Mouse (Mus musculus): ENCODE results near the gene Ets1. TPM values are rescaled to one million over a fixed set of nuclear protein-coding genes. Genes with fewer than 3 reads are reported as not detected.
A peak's percentile ranks its signal among the peaks of the same experiment; 100 is the strongest.

Ets1 gene
- polyA plus RNA-seq, 1 experiment from 2014 or later, result 34.5 TPM

GRCm38 (mm10) chr9:32680201-32680600, 44.2 kb downstream of the Ets1 start:
- no peak overlapping the region for H3K4me2 ChIP-seq (ENCODE audit: low read depth, low read length)
- no peak for DNase-seq (ENCODE audit: low spot score)
- peaks cover 3% of the 10 kb centered on the region for H3K4me1 ChIP-seq (ENCODE audit: control insufficient read depth, insufficient read depth, low read length)
- no peaks in the 10 kb centered on the region for H3K36me3 ChIP-seq (replicated peaks; ENCODE audit: control insufficient read depth, insufficient read depth, low read depth, low read length)
- H3K4me3 ChIP-seq (ENCODE audit: low read depth, low read length), result no peak overlapping the region
- ATAC-seq (replicated peaks; ENCODE audit: insufficient number of reproducible peaks, low FRiP score, low TSS enrichment, low read depth), result no peak
- no peaks in the 10 kb centered on the region for H3K27me3 ChIP-seq (ENCODE audit: control insufficient read depth, insufficient read depth, low read length)
- H3K9ac ChIP-seq (replicated peaks; ENCODE audit: low read length), result no peak overlapping the region
- no peaks in the 10 kb centered on the region for H3K9me3 ChIP-seq (replicated peaks; ENCODE audit: control insufficient read depth, low read length)
- WGBS, result 87% methylated on average over 2 of the region's 2 CpGs
- H3K27ac ChIP-seq (replicated peaks; ENCODE audit: low read depth, low read length), result no peak overlapping the region

GRCm38 (mm10) chr9:32685793-32686558, 50.0 kb downstream of the Ets1 start:
- ATAC-seq (replicated peaks; ENCODE audit: insufficient number of reproducible peaks, low FRiP score, low TSS enrichment, low read depth), result peak; percentile 80

GRCm38 (mm10) chr9:32688351-32688750, 52.3 kb downstream of the Ets1 start:
- Histone ChIP-seq H3K4me1 (ENCODE audit: control insufficient read depth, insufficient read depth, low read length) (no peaks in the 10 kb centered on the region), H3K27me3 (ENCODE audit: control insufficient read depth, insufficient read depth, low read length) (0 out of 2 replicates have a peak, but pooled peaks cover 5% of the 10 kb centered on the region), H3K9me3 (replicated peaks; ENCODE audit: control insufficient read depth, low read length) (no peaks in the 10 kb centered on the region), H3K4me2 (ENCODE audit: low read depth, low read length) (no peak overlapping the region), H3K4me3 (ENCODE audit: low read depth, low read length) (no peak overlapping the region), H3K9ac (replicated peaks; ENCODE audit: low read length) (no peak overlapping the region), H3K27ac (replicated peaks; ENCODE audit: low read depth, low read length) (no peak overlapping the region), H3K36me3 (replicated peaks; ENCODE audit: control insufficient read depth, insufficient read depth, low read depth, low read length) (no peaks in the 10 kb centered on the region)
- WGBS, result 62% methylated on average over 2 of the region's 2 CpGs
- DNase-seq (ENCODE audit: low spot score) (no peak), ATAC-seq (replicated peaks; ENCODE audit: insufficient number of reproducible peaks, low FRiP score, low TSS enrichment, low read depth) (no peak)

More at GRCm38 (mm10) chr9:32685793-32686558, 50.0 kb downstream of the Ets1 start:
- no peak overlapping the region for H3K4me3 ChIP-seq (ENCODE audit: low read depth, low read length)
- 21% methylated on average over 8 of the region's 8 CpGs for WGBS
- H3K9me3 ChIP-seq (replicated peaks; ENCODE audit: control insufficient read depth, low read length), result no peaks in the 10 kb centered on the region
- no peak overlapping the region for H3K27ac ChIP-seq (replicated peaks; ENCODE audit: low read depth, low read length)
- H3K36me3 ChIP-seq (replicated peaks; ENCODE audit: control insufficient read depth, insufficient read depth, low read depth, low read length), result no peaks in the 10 kb centered on the region
- DNase-seq (ENCODE audit: low spot score), result peak; percentile 52
- no peak overlapping the region for H3K4me2 ChIP-seq (ENCODE audit: low read depth, low read length)
- no peaks in the 10 kb centered on the region for H3K4me1 ChIP-seq (ENCODE audit: control insufficient read depth, insufficient read depth, low read length)
- no peak overlapping the region for H3K9ac ChIP-seq (replicated peaks; ENCODE audit: low read length)
- 0 out of 2 replicates have a peak, but pooled peaks cover 2% of the 10 kb centered on the region for H3K27me3 ChIP-seq (ENCODE audit: control insufficient read depth, insufficient read depth, low read length)

GRCm38 (mm10) chr9:32691151-32691925, 55.3 kb downstream of the Ets1 start:
- Histone ChIP-seq H3K4me2 (ENCODE audit: low read depth, low read length) (no peak overlapping the region), H3K27me3 (ENCODE audit: control insufficient read depth, insufficient read depth, low read length) (0 out of 2 replicates have a peak, but pooled peaks cover 5% of the 10 kb centered on the region), H3K36me3 (replicated peaks; ENCODE audit: control insufficient read depth, insufficient read depth, low read depth, low read length) (no peaks in the 10 kb centered on the region), H3K4me3 (ENCODE audit: low read depth, low read length) (no peak overlapping the region), H3K27ac (replicated peaks; ENCODE audit: low read depth, low read length) (no peak overlapping the region), H3K9me3 (replicated peaks; ENCODE audit: control insufficient read depth, low read length) (no peaks in the 10 kb centered on the region), H3K4me1 (ENCODE audit: control insufficient read depth, insufficient read depth, low read length) (no peaks in the 10 kb centered on the region), H3K9ac (replicated peaks; ENCODE audit: low read length) (no peak overlapping the region)
- no peak for ATAC-seq (replicated peaks; ENCODE audit: insufficient number of reproducible peaks, low FRiP score, low TSS enrichment, low read depth)
- DNase-seq (ENCODE audit: low spot score), result no peak
- WGBS, result 70% methylated on average over 12 of the region's 12 CpGs

GRCm38 (mm10) chr9:32692944-32693343, 56.9 kb downstream of the Ets1 start:
- 85% methylated on average over 2 of the region's 2 CpGs for WGBS
- no peak overlapping the region for H3K4me2 ChIP-seq (ENCODE audit: low read depth, low read length)
- DNase-seq (ENCODE audit: low spot score), result no peak
- no peak for ATAC-seq (replicated peaks; ENCODE audit: insufficient number of reproducible peaks, low FRiP score, low TSS enrichment, low read depth)
- no peaks in the 10 kb centered on the region for H3K4me1 ChIP-seq (ENCODE audit: control insufficient read depth, insufficient read depth, low read length)
- H3K36me3 ChIP-seq (replicated peaks; ENCODE audit: control insufficient read depth, insufficient read depth, low read depth, low read length), result no peaks in the 10 kb centered on the region
- no peak overlapping the region for H3K27ac ChIP-seq (replicated peaks; ENCODE audit: low read depth, low read length)
- no peak overlapping the region for H3K4me3 ChIP-seq (ENCODE audit: low read depth, low read length)
- no peak overlapping the region for H3K9ac ChIP-seq (replicated peaks; ENCODE audit: low read length)
- H3K9me3 ChIP-seq (replicated peaks; ENCODE audit: control insufficient read depth, low read length), result no peaks in the 10 kb centered on the region
- 0 out of 2 replicates have a peak, but pooled peaks cover 3% of the 10 kb centered on the region for H3K27me3 ChIP-seq (ENCODE audit: control insufficient read depth, insufficient read depth, low read length)

GRCm38 (mm10) chr9:32693411-32693810, 57.4 kb downstream of the Ets1 start:
- no peak overlapping the region for H3K4me2 ChIP-seq (ENCODE audit: low read depth, low read length)
- no peak for ATAC-seq (replicated peaks; ENCODE audit: insufficient number of reproducible peaks, low FRiP score, low TSS enrichment, low read depth)
- H3K4me1 ChIP-seq (ENCODE audit: control insufficient read depth, insufficient read depth, low read length), result no peaks in the 10 kb centered on the region
- H3K27me3 ChIP-seq (ENCODE audit: control insufficient read depth, insufficient read depth, low read length), result 0 out of 2 replicates have a peak, but pooled peaks cover 3% of the 10 kb centered on the region
- WGBS, result 67% methylated on average over 3 of the region's 3 CpGs
- no peaks in the 10 kb centered on the region for H3K9me3 ChIP-seq (replicated peaks; ENCODE audit: control insufficient read depth, low read length)
- H3K4me3 ChIP-seq (ENCODE audit: low read depth, low read length), result no peak overlapping the region
- H3K36me3 ChIP-seq (replicated peaks; ENCODE audit: control insufficient read depth, insufficient read depth, low read depth, low read length), result no peaks in the 10 kb centered on the region
- DNase-seq (ENCODE audit: low spot score), result no peak
- H3K9ac ChIP-seq (replicated peaks; ENCODE audit: low read length), result no peak overlapping the region
- no peak overlapping the region for H3K27ac ChIP-seq (replicated peaks; ENCODE audit: low read depth, low read length)

GRCm38 (mm10) chr9:32694111-32694824, 58.2 kb downstream of the Ets1 start:
- Histone ChIP-seq H3K4me3 (ENCODE audit: low read depth, low read length) (no peak overlapping the region), H3K27me3 (ENCODE audit: control insufficient read depth, insufficient read depth, low read length) (0 out of 2 replicates have a peak, but pooled peaks cover 3% of the 10 kb centered on the region), H3K4me2 (ENCODE audit: low read depth, low read length) (no peak overlapping the region), H3K36me3 (replicated peaks; ENCODE audit: control insufficient read depth, insufficient read depth, low read depth, low read length) (no peaks in the 10 kb centered on the region), H3K27ac (replicated peaks; ENCODE audit: low read depth, low read length) (no peak overlapping the region), H3K9me3 (replicated peaks; ENCODE audit: control insufficient read depth, low read length) (no peaks in the 10 kb centered on the region), H3K9ac (replicated peaks; ENCODE audit: low read length) (no peak overlapping the region), H3K4me1 (ENCODE audit: control insufficient read depth, insufficient read depth, low read length) (no peaks in the 10 kb centered on the region)
- DNase-seq (ENCODE audit: low spot score) (no peak), ATAC-seq (replicated peaks; ENCODE audit: insufficient number of reproducible peaks, low FRiP score, low TSS enrichment, low read depth) (no peak)
- WGBS, result 73% methylated on average over 12 of the region's 12 CpGs

Measured in embryonic facial prominence, embryonic 11.5 days (tissue).